Mouse (Mus musculus) liver, embryonic 13.5 days (tissue): ENCODE results near the gene Nkd1. TPM values are rescaled to one million over a fixed set of nuclear protein-coding genes. Genes with fewer than 3 reads are reported as not detected.

Source experiments
- ATAC-seq: fragments of 200-750 bp; cut with Nextera tagmentation; 2 replicates; pipeline ENCODE4 v1.8.0; 2017; ENCODE audit warnings: low read depth, mild to moderate bottlenecking, moderate number of reproducible peaks, moderate library complexity
- DNase-seq: peaks from one replicate; pipeline ENCODE4 v3.0.0; 2022
- H3K27ac ChIP-seq: fragments of 300-500 bp; sonication (generic); 2 replicates; pipeline ENCODE4 v1.5.1; 2015; ENCODE audit warnings: moderate library complexity, mild to moderate bottlenecking, inconsistent platforms
- H3K27me3 ChIP-seq: fragments of 300-500 bp; sonication (generic); 2 replicates; pipeline ENCODE4 v1.6.1; 2015; ENCODE audit warnings: mild to moderate bottlenecking, inconsistent platforms
- H3K36me3 ChIP-seq: fragments of 300-500 bp; sonication (generic); 2 replicates; pipeline ENCODE4 v1.6.1; 2015; ENCODE audit warnings: mild to moderate bottlenecking, inconsistent platforms
- H3K4me1 ChIP-seq: fragments of 300-500 bp; sonication (generic); replicated peaks from 2 replicates; pipeline ENCODE4 v1.6.1; 2015; ENCODE audit warnings: inconsistent platforms
- H3K4me2 ChIP-seq: fragments of 300-500 bp; sonication (generic); 2 replicates; pipeline ENCODE4 v1.6.1; 2015; ENCODE audit warnings: inconsistent platforms, mild to moderate bottlenecking, moderate library complexity
- H3K4me3 ChIP-seq: fragments of 300-500 bp; sonication (generic); replicated peaks from 2 replicates; pipeline ENCODE4 v1.5.1; 2015; ENCODE audit warnings: mild to moderate bottlenecking, inconsistent platforms
- H3K9ac ChIP-seq: fragments of 300-500 bp; sonication (generic); 2 replicates; pipeline ENCODE4 v1.6.1; 2015; ENCODE audit warnings: mild to moderate bottlenecking, inconsistent platforms
- H3K9me3 ChIP-seq: fragments of 300-500 bp; sonication (generic); replicated peaks from 2 replicates; pipeline ENCODE4 v1.6.1; 2016; ENCODE audit warnings: inconsistent platforms
- WGBS: fragments of 180-500 bp; shearing (Covaris S2); methylation state at CpG from one replicate; pipeline ENCODE4 v1.1.7; 2015; ENCODE audit not compliant: insufficient replicate concordance; 5-methylcytosine and 5-hydroxymethylcytosine counted together
- polyA plus RNA-seq: library from polyadenylated mRNA; unstranded; fragments of >200 nt; fragmentation: Nextera tagmentation; extraction: Ambion mirVana; gene quantifications from 2 replicates; pipeline ENCODE4 v1.2.1, GENCODE M21; 2015

Gene Nkd1
- polyA plus RNA-seq, result 1.9 and 2.2 TPM in 2 replicates

GRCm38 (mm10) chr8:88520985-88521527 is at the start of gene Nkd1:
Nkd1 (plus strand) TSS chr8:88521354.
- ATAC-seq (peak; percentile 74), DNase-seq (peak; percentile 25)
- Histone ChIP-seq H3K9me3 (no peaks in the 10 kb centered on the region), H3K4me2 (peak within 1 kb of the TSS; percentile 76), H3K27ac (no peak within 1 kb of the TSS), H3K4me3 (peak within 1 kb of the TSS; percentile 58), H3K27me3 (peaks cover 68% of the 10 kb centered on the region), H3K9ac (peak within 1 kb of the TSS; percentile 50), H3K36me3 (no peaks in the 10 kb centered on the region), H3K4me1 (peaks cover 17% of the 10 kb centered on the region)
- WGBS, result 1% methylated on average over 67 of the region's 67 CpGs

DNA sequence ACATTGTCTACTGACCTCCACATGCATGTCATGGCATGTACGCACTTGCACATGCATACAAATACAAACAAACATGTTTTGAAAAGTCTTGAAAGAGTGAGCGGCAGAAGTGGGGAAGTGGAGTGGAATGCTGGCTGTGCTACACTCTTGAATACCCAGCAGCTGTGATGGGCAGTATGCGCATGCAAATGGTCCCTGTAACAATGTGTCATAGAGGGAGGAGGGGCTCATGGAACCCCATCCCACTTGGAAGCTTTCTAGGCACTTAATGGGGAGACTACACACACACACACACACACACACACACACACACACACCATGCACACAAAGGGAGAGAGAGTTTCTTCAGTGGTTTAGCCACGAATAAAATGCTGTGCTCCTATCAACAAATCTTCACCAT is 39.9 kb upstream of the Nkd1 start:
- 69% methylated on average over 4 of the region's 4 CpGs for whole genome bisulfite sequencing
- no peak overlapping the region for H3K9ac ChIP-seq

DNA sequence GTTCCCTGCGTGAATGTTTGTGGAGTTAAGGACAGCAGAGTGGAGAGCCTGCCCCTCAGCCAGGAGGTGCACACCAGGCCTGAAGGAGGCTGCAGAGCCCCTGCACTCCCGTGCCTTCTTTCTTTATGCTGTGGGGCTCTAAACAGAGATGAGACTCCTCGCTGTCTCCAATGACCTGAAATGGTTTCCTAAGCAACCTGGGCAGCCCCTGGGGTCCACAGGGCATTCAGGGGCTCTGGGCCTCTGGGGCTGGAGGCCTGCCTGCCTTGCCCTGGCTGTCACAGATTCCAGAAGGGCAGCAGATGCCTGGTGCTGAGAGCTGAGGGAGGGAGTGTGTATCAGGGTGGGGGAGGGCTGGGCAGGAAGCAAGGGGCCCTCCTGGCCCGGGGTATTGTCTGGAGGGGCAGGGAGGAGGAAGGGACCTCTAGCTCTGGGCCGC is 32.7 kb upstream of the Nkd1 start:
- ATAC-seq (no peak), DNase-seq (no peak)
- Histone ChIP-seq H3K4me2 (no peak overlapping the region), H3K36me3 (no peaks in the 10 kb centered on the region), H3K27me3 (no peaks in the 10 kb centered on the region), H3K27ac (no peak overlapping the region), H3K4me1 (no peaks in the 10 kb centered on the region), H3K4me3 (no peak overlapping the region), H3K9ac (no peak overlapping the region), H3K9me3 (no peaks in the 10 kb centered on the region)
- 13% methylated on average over 5 of the region's 5 CpGs for WGBS

More for the DNA sequence above, 39.9 kb upstream of the Nkd1 start:
- Histone ChIP-seq H3K27ac (no peak overlapping the region), H3K4me1 (no peaks in the 10 kb centered on the region), H3K27me3 (no peaks in the 10 kb centered on the region), H3K36me3 (no peaks in the 10 kb centered on the region), H3K9me3 (no peaks in the 10 kb centered on the region), H3K4me3 (no peak overlapping the region), H3K4me2 (no peak overlapping the region)
- no peak for DNase-seq
- no peak for ATAC-seq

DNA sequence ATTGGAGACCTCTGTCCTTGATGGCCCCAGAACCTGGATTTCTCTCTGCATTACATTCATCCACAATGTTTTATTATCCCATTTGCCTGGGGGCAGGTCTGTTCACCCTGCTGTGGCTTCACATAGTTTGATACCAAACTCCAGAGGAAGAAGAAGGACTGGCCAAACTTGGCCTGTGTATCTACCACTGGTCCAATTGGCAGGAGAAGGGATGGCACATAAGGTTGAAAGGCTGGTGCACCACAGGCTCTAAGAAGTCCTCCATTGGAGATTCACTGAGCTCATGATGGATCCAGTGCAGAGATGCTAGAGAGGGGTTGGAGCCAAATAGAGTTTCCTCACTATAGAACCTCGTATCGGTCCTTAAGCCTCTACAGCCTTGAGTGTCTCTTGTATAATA is 27.1 kb upstream of the Nkd1 start:
- no peak overlapping the region for H3K4me3 ChIP-seq
- ATAC-seq (no peak), DNase-seq (no peak)
- 76% methylated on average over 2 of the region's 2 CpGs for WGBS
- no peak overlapping the region for H3K4me2 ChIP-seq
- no peaks in the 10 kb centered on the region for H3K4me1 ChIP-seq
- no peak overlapping the region for H3K9ac ChIP-seq
- H3K27me3 ChIP-seq, result no peaks in the 10 kb centered on the region
- H3K27ac ChIP-seq, result no peak overlapping the region
- no peaks in the 10 kb centered on the region for H3K36me3 ChIP-seq
- H3K9me3 ChIP-seq, result no peaks in the 10 kb centered on the region

DNA sequence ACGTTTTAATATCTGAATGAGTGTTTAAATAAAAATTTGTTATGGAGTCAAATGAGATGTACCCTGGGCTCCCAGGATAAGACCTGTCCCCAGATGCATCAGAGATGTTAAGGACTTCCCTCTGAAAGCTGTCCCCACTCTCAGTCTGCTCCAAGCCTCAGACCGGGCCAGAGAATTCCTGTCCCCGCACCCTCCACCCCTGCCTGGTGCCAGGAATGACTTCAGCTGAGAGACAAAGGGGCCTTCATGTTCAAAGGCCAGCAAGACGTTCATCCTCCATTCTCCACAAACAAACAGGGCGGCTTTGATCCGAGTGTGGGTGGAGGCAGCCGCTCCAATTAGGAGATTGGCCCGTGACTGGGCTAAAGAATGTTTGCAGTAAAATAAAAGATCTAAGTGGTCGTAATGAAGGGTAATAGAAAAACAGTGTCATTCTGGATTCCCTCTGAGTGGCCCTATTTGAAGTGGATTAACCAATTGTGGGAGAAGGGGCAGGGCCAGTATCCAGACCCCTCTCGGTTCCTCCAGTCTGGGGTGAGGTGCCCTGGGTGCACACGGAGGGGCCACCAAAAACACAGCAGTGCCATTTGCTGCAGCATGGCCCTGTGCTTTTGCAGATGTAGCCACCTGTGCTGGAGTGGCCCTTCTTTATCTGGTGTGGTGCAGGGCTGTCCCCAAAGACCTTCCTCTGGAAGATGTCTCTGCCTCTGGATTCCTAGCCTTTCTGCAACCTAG is 25.9 kb upstream of the Nkd1 start:
- no peaks in the 10 kb centered on the region for H3K36me3 ChIP-seq
- H3K9me3 ChIP-seq, result no peaks in the 10 kb centered on the region
- DNase-seq, result no peak
- H3K27ac ChIP-seq, result no peak overlapping the region
- H3K9ac ChIP-seq, result no peak overlapping the region
- ATAC-seq, result no peak
- H3K4me1 ChIP-seq, result no peaks in the 10 kb centered on the region
- H3K4me2 ChIP-seq, result no peak overlapping the region
- no peak overlapping the region for H3K4me3 ChIP-seq
- no peaks in the 10 kb centered on the region for H3K27me3 ChIP-seq
- WGBS, result 39% methylated on average over 11 of the region's 11 CpGs

DNA sequence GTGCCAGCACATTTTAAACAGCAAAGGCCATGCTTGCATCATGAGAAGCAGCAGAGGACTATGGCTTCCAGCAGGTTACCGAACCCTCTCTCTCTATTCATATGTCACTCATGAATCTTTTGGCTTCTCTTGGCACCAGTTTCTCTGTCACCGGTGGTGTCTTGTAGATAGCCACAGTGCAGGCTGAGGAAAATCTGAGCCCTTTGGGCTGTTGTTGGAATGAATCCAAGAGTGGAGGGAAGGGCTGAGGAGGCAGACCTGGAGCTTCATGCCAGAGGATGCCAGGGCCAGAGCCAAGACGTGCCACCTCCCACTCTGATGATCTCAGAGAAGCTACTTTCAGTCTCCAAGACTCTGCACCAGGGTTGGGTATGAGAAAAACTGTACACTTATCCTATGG is 19.0 kb upstream of the Nkd1 start:
- WGBS, result 63% methylated on average over 3 of the region's 3 CpGs
- Histone ChIP-seq H3K9me3 (0 out of 2 replicates have a peak, but pooled peaks cover 2% of the 10 kb centered on the region), H3K9ac (no peak overlapping the region), H3K36me3 (no peaks in the 10 kb centered on the region), H3K4me1 (no peaks in the 10 kb centered on the region), H3K27me3 (no peaks in the 10 kb centered on the region), H3K4me2 (no peak overlapping the region), H3K4me3 (no peak overlapping the region), H3K27ac (no peak overlapping the region)
- ATAC-seq (no peak), DNase-seq (no peak)

DNA sequence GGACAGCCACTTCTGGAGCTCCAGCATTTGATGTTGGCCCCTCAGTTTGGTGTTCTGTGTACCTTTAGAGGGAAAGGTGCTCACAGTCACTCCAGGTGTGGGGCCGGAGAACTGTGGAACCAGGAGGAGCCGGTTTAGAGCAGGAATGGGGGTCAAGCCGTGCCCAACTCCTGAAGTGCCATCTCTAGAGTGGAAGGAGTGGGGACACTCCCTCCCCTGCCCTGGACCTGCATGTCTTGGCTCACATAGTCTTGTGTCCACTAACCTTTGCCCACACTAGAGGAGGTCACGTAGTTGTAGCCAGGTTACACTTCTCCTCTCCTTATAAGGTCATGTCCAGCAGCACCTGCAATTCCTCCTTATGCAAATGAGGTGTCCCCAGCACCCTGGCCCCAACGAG is 14.2 kb upstream of the Nkd1 start:
- no peak overlapping the region for H3K4me3 ChIP-seq
- no peak overlapping the region for H3K27ac ChIP-seq
- ATAC-seq, result no peak
- peaks cover 13% of the 10 kb centered on the region for H3K27me3 ChIP-seq
- H3K4me1 ChIP-seq, result no peaks in the 10 kb centered on the region
- H3K4me2 ChIP-seq, result no peak overlapping the region
- 65% methylated on average over 5 of the region's 5 CpGs for WGBS
- DNase-seq, result no peak
- no peak overlapping the region for H3K9ac ChIP-seq
- no peaks in the 10 kb centered on the region for H3K9me3 ChIP-seq
- H3K36me3 ChIP-seq, result no peaks in the 10 kb centered on the region

GRCm38 (mm10) chr8:88511061-88511460 is 10.1 kb upstream of the Nkd1 start:
- Histone ChIP-seq H3K9me3 (no peaks in the 10 kb centered on the region), H3K4me1 (no peaks in the 10 kb centered on the region), H3K9ac (no peak overlapping the region), H3K4me3 (no peak overlapping the region), H3K36me3 (no peaks in the 10 kb centered on the region), H3K27me3 (peaks cover 31% of the 10 kb centered on the region), H3K4me2 (no peak overlapping the region), H3K27ac (no peak overlapping the region)
- DNase-seq (no peak), ATAC-seq (no peak)
- 76% methylated on average over 5 of the region's 5 CpGs for WGBS

GRCm38 (mm10) chr8:88512094-88512794 is 8.9 kb upstream of the Nkd1 start:
- Histone ChIP-seq H3K9ac (no peak overlapping the region), H3K4me2 (no peak overlapping the region), H3K4me3 (no peak overlapping the region), H3K4me1 (no peaks in the 10 kb centered on the region), H3K27me3 (peaks cover 34% of the 10 kb centered on the region), H3K9me3 (no peaks in the 10 kb centered on the region), H3K36me3 (no peaks in the 10 kb centered on the region), H3K27ac (no peak overlapping the region)
- ATAC-seq (no peak), DNase-seq (no peak)
- 16% methylated on average over 15 of the region's 15 CpGs for WGBS

GRCm38 (mm10) chr8:88518047-88518446 is 3.1 kb upstream of the Nkd1 start:
- no peak overlapping the region for H3K27ac ChIP-seq
- no peaks in the 10 kb centered on the region for H3K9me3 ChIP-seq
- H3K4me1 ChIP-seq, result peaks cover 17% of the 10 kb centered on the region
- no peak overlapping the region for H3K4me2 ChIP-seq
- H3K27me3 ChIP-seq, result peaks cover 67% of the 10 kb centered on the region
- no peaks in the 10 kb centered on the region for H3K36me3 ChIP-seq
- DNase-seq, result no peak
- no peak for ATAC-seq
- no peak overlapping the region for H3K9ac ChIP-seq
- no peak overlapping the region for H3K4me3 ChIP-seq
- WGBS, result 36% methylated on average over 9 of the region's 9 CpGs

DNA sequence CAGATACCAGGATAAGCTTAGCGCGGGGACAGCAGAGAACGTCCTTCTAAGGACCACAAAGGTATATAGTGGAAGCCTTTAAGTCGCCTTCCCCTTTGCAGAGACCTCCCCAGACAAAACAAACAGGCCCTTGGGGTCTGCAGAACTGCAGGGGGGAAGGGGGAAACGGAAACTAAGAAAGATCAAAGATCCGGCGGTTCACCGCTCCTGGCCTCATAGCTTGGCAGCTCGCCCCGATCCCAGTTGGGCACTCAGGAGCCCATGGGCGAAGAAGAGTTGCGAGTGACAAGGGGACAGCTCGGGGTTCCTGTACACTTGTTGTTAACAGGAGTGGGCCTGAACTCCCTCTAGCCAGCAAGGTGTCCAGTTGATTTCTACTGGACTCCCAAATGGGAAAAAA is 773 bp upstream of the Nkd1 start:
- Histone ChIP-seq H3K36me3 (no peaks in the 10 kb centered on the region), H3K4me3 (no peak overlapping the region), H3K9me3 (no peaks in the 10 kb centered on the region), H3K4me1 (peaks cover 17% of the 10 kb centered on the region), H3K9ac (no peak overlapping the region), H3K4me2 (peak overlapping the region; percentile 76; the same call in 1 of the 2 replicates), H3K27me3 (peaks cover 68% of the 10 kb centered on the region), H3K27ac (no peak overlapping the region)
- WGBS, result 9% methylated on average over 13 of the region's 13 CpGs
- no peak for ATAC-seq
- no peak for DNase-seq
